Mouse (Mus musculus) intestine, embryonic 15.5 days (tissue): ENCODE results near the gene Crispld2. TPM values are rescaled to one million over a fixed set of nuclear protein-coding genes. Genes with fewer than 3 reads are reported as not detected.

Experiments
- ATAC-seq: fragments of 200-750 bp; cut with Nextera tagmentation; 2 replicates; pipeline ENCODE4 v1.8.0; 2017; ENCODE audit warnings: moderate TSS enrichment, moderate library complexity
- H3K27ac ChIP-seq: fragments of 300-500 bp; sonication (generic); 2 replicates; pipeline ENCODE4 v1.5.1; 2015; ENCODE audit warnings: mild to moderate bottlenecking, inconsistent platforms
- H3K27me3 ChIP-seq: fragments of 300-500 bp; sonication (generic); replicated peaks from 2 replicates; pipeline ENCODE4 v1.6.1; 2015; ENCODE audit warnings: inconsistent platforms
- H3K36me3 ChIP-seq: fragments of 300-500 bp; sonication (generic); 2 replicates; pipeline ENCODE4 v1.6.1; 2015; ENCODE audit warnings: inconsistent platforms
- H3K4me1 ChIP-seq: fragments of 300-500 bp; sonication (generic); replicated peaks from 2 replicates; pipeline ENCODE4 v1.6.1; 2015; ENCODE audit warnings: inconsistent platforms
- H3K4me2 ChIP-seq: fragments of 300-500 bp; sonication (generic); replicated peaks from 2 replicates; pipeline ENCODE4 v1.6.1; 2015; ENCODE audit warnings: mild to moderate bottlenecking, inconsistent platforms
- H3K4me3 ChIP-seq: fragments of 300-500 bp; sonication (generic); replicated peaks from 2 replicates; pipeline ENCODE4 v1.5.1; 2015; ENCODE audit warnings: inconsistent platforms
- H3K9ac ChIP-seq: fragments of 300-500 bp; sonication (generic); 2 replicates; pipeline ENCODE4 v1.6.1; 2015; ENCODE audit warnings: inconsistent platforms
- H3K9me3 ChIP-seq: fragments of 300-500 bp; sonication (generic); 2 replicates; pipeline ENCODE4 v1.6.1; 2016; ENCODE audit warnings: inconsistent platforms
- whole genome bisulfite sequencing: fragments of 180-500 bp; shearing (Covaris S2); methylation state at CpG from one replicate; pipeline ENCODE4 v1.1.7; 2015; 5-methylcytosine and 5-hydroxymethylcytosine counted together
- polyA plus RNA-seq: library from polyadenylated mRNA; unstranded; fragments of >200 nt; fragmentation: Nextera tagmentation; extraction: Ambion mirVana; gene quantifications from 2 replicates; pipeline ENCODE4 v1.2.1, GENCODE M21; 2015

The Crispld2 gene
- polyA plus RNA-seq, 1 experiment from 2014 or later, result 24.9 TPM

DNA sequence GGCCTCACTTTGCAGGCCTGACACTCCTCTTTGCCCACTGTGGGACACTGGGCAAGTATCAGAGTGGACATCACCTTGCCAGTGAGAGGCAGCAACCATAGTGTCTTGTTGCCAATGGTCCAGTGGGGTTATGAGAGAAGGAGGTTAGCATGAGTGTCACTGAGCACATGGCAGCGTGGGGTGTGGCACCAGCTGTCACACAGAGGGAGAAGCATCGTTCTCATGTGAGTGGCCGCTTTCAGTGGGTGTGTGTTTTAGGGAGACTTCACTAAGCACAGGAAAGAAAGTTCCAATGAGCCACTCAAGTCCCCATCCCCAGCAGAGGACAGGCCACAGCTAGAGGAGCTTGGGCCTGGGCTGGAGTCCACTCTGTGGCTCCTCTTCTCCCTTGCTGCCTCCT is 62.6 kb downstream of the Crispld2 start:
- Histone ChIP-seq H3K27ac (no peak overlapping the region), H3K27me3 (no peaks in the 10 kb centered on the region), H3K9ac (no peak overlapping the region), H3K4me3 (no peak overlapping the region), H3K4me1 (0 out of 2 replicates have a peak, but pooled peaks cover 2% of the 10 kb centered on the region), H3K9me3 (no peaks in the 10 kb centered on the region), H3K4me2 (no peak overlapping the region), H3K36me3 (no peaks in the 10 kb centered on the region)
- ATAC-seq, result no peak
- 94% methylated on average over 3 of the region's 3 CpGs for WGBS

DNA sequence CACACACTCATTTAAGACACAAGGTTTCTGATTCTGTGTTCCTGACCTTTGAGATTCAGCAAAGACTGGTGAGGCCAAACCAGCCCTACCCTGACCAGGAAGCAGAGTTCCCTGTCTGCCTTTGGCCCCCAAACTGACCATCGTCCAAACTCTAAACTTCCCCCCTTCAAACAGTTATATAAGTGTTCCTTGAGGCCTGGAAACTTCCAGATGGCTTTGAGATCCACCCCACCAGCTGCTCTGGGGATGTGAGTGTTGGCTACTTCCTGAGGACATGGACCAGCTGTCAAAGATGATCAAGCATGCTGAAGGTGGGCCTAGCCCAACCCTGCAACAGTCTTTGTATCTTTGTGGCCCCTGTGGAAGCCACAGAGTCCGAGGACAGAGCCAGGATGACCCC is 64.8 kb downstream of the Crispld2 start:
- H3K4me3 ChIP-seq, result no peak overlapping the region
- H3K4me2 ChIP-seq, result no peak overlapping the region
- H3K4me1 ChIP-seq, result 0 out of 2 replicates have a peak, but pooled peaks cover 2% of the 10 kb centered on the region
- H3K36me3 ChIP-seq, result no peaks in the 10 kb centered on the region
- no peak overlapping the region for H3K9ac ChIP-seq
- no peaks in the 10 kb centered on the region for H3K27me3 ChIP-seq
- no peaks in the 10 kb centered on the region for H3K9me3 ChIP-seq
- 71% methylated on average over 2 of the region's 2 CpGs for WGBS
- ATAC-seq, result no peak
- H3K27ac ChIP-seq, result no peak overlapping the region

DNA sequence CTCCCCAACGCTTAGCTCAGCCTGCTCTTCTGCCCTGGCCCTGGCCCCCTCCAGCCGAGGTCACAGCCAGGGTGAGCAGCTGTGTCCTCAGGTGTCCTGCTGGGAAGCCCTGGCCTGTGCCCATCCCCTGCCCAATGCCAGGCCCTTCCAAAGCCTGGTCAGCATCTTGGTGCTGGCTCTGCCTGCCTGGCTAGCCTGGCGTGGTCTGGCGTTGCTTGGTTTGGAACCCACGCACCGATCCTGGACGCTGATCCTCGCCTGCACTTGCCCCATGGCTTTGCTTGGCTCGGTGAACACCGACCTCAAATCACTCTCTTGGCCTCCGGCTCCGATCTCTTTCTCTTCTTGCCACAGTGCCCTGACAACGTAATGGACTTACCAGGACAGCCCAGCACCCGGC is 70.5 kb downstream of the Crispld2 start:
- Histone ChIP-seq H3K27me3 (no peaks in the 10 kb centered on the region), H3K4me3 (no peak overlapping the region), H3K4me1 (0 out of 2 replicates have a peak, but pooled peaks cover 2% of the 10 kb centered on the region), H3K4me2 (no peak overlapping the region), H3K9ac (no peak overlapping the region), H3K36me3 (no peaks in the 10 kb centered on the region), H3K9me3 (no peaks in the 10 kb centered on the region), H3K27ac (no peak overlapping the region)
- 90% methylated on average over 14 of the region's 14 CpGs for WGBS
- no peak for ATAC-seq

DNA sequence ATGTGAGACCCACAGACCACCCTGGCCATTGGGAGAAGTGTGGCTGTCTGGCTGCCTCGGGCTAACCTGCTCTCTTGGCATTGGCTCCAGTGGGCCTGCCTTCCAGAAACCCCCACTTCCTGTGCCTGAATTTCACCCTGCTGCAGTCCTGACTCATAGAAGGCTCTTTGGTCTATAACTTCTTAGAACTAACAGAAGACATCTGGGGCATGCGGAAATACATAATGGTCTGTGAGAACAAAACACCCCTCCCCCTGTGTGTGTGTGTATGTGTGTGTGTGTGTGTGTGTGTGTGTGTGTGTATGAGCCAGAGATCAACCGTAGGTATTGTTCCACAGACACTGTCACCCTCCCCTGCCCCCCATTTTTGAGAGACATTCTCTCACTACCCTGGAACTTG is 71.1 kb downstream of the Crispld2 start:
- Histone ChIP-seq H3K27me3 (no peaks in the 10 kb centered on the region), H3K4me3 (no peak overlapping the region), H3K4me2 (no peak overlapping the region), H3K36me3 (no peaks in the 10 kb centered on the region), H3K9me3 (no peaks in the 10 kb centered on the region), H3K4me1 (peaks cover 7% of the 10 kb centered on the region), H3K27ac (no peak overlapping the region), H3K9ac (no peak overlapping the region)
- WGBS, result 74% methylated on average over 2 of the region's 3 CpGs
- no peak for ATAC-seq

DNA sequence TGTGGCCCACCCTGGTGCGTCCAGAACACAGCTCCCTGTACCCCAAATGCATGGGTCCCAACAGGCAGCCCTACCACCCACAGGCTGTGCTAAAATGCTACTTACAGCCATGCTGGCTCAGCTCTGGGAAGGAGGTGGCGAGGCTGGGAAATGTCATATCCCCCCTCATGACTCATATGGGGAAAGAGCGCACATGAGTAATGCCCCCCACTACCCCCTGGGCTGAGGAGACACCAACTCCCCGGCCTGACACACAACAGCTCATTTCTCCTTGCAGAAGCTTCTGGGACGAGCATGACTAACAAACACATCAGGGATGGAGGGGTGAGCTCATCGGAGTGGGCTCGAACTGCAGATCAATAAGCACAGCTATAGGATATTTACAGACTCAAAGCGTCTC is 73.4 kb downstream of the Crispld2 start:
- 90% methylated on average over 8 of the region's 8 CpGs for WGBS
- Histone ChIP-seq H3K4me3 (no peak overlapping the region), H3K36me3 (no peaks in the 10 kb centered on the region), H3K4me1 (peaks cover 8% of the 10 kb centered on the region), H3K27ac (no peak overlapping the region), H3K9ac (no peak overlapping the region), H3K4me2 (no peak overlapping the region), H3K9me3 (no peaks in the 10 kb centered on the region), H3K27me3 (no peaks in the 10 kb centered on the region)
- no peak for ATAC-seq

DNA sequence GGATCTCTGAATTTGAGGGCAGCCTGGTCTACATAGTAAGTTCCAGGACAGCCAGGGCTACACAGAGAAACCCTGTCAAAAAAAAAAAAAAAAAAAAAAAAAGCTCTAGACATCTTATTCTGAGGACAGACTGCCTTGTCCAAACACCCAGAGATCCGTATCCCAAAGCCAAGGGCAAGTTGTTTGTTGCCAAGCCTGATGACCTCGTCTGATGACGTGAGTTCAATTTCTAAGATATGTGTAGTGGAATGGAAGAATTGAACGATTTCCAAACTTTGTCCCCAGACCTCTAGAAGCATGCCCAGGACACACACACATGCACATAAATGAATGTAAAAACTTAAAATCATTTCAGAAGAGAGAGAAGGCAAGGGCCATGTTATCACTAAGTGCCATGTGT is 74.0 kb downstream of the Crispld2 start:
- H3K4me1 ChIP-seq, result peaks cover 8% of the 10 kb centered on the region

DNA sequence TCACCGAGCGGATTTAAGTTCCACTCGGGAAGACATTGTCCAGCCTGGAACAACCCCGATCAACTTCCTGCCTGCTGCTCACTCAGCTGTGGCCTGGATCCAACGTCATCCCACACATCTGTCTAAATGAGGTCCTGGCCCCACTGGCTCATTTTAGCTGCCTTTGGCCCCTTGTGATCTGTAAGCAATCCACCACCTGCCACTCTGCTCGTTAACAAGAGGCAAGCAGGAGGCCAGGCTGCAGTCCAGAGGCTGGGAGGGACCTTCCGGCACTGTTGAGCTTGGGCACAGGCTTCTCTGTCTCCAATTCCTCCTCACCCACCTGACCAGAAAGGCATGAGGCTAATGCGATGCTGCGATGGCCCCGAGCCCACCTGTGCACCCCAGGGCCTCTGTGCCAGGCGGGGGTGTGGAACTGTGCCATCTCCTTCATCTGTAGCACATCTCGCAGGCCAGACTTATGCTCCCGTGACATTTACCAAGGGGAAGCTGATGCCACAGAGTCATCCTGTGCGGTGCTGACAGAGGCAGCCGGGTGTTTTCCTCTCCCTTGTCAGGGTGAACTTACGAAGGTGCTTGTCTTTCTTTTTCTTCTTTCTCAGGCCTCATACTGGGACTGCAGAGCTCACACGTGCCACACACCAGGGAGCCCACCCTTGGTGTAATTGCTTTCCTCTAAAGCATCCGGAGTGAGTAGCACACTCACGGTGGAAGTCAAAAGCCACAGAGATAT is 75.9 kb downstream of the Crispld2 start:
- H3K4me2 ChIP-seq, result no peak overlapping the region
- 51% methylated on average over 19 of the region's 19 CpGs for WGBS
- no peak overlapping the region for H3K9ac ChIP-seq
- H3K9me3 ChIP-seq, result no peaks in the 10 kb centered on the region
- H3K36me3 ChIP-seq, result no peaks in the 10 kb centered on the region
- no peaks in the 10 kb centered on the region for H3K27me3 ChIP-seq
- H3K27ac ChIP-seq, result no peak overlapping the region
- H3K4me1 ChIP-seq, result peaks cover 7% of the 10 kb centered on the region
- ATAC-seq, result no peak
- H3K4me3 ChIP-seq, result no peak overlapping the region

More for the DNA sequence above, 74.0 kb downstream of the Crispld2 start:
- H3K27ac ChIP-seq, result no peak overlapping the region
- no peak for ATAC-seq
- no peak overlapping the region for H3K4me2 ChIP-seq
- H3K4me3 ChIP-seq, result no peak overlapping the region
- H3K36me3 ChIP-seq, result no peaks in the 10 kb centered on the region
- H3K9ac ChIP-seq, result no peak overlapping the region
- H3K27me3 ChIP-seq, result no peaks in the 10 kb centered on the region
- no peaks in the 10 kb centered on the region for H3K9me3 ChIP-seq
- WGBS, result 78% methylated on average over 4 of the region's 4 CpGs

DNA sequence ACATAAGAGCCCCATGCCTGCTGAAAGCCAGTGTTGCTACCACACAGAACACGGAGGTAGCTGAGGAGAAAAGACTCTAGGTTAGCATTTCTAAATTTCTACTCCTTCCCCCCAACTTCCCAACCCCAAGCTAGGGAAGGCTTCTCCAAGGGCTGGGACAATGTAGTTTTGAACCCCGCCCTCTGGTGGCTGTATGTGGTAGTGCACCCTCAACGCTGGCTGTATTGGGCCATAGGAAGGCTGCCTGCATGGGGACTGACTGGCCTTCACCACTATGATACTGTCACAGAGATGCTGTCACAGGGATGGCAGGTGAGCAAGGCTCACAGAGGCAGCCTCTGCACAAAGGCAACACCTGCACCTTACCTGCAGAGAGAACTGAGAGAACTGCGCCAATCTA is 79.4 kb downstream of the Crispld2 start:
- Histone ChIP-seq H3K9ac (no peak overlapping the region), H3K36me3 (no peaks in the 10 kb centered on the region), H3K9me3 (no peaks in the 10 kb centered on the region), H3K4me2 (no peak overlapping the region), H3K4me1 (peaks cover 6% of the 10 kb centered on the region), H3K27ac (no peak overlapping the region), H3K27me3 (no peaks in the 10 kb centered on the region), H3K4me3 (no peak overlapping the region)
- WGBS, result 27% methylated on average over 4 of the region's 4 CpGs
- ATAC-seq, result peak; percentile 70

DNA sequence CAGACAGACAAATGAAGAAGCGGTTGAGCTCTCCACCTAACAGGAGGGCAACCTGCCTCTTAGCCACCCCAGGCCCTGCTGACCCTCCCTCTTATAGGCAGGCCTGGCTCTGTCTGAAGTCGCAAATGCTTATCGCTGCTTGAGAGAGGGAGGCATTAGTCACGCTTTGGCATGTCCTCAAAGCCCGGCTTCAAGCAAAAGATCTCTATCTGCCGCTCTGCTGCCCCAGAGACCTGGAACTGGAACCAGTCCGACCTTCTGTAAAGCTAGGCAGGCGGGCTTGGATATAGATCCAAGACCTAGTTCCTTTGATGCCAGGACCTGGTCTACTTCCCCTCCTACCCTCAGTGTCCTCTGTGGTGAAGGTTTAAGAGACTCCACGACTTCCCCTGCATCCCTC is 80.0 kb downstream of the Crispld2 start:
- Histone ChIP-seq H3K27ac (no peak overlapping the region), H3K4me3 (no peak overlapping the region), H3K36me3 (no peaks in the 10 kb centered on the region), H3K9ac (no peak overlapping the region), H3K4me1 (peaks cover 6% of the 10 kb centered on the region), H3K4me2 (no peak overlapping the region), H3K9me3 (no peaks in the 10 kb centered on the region), H3K27me3 (no peaks in the 10 kb centered on the region)
- no peak for ATAC-seq
- 67% methylated on average over 9 of the region's 9 CpGs for WGBS

DNA sequence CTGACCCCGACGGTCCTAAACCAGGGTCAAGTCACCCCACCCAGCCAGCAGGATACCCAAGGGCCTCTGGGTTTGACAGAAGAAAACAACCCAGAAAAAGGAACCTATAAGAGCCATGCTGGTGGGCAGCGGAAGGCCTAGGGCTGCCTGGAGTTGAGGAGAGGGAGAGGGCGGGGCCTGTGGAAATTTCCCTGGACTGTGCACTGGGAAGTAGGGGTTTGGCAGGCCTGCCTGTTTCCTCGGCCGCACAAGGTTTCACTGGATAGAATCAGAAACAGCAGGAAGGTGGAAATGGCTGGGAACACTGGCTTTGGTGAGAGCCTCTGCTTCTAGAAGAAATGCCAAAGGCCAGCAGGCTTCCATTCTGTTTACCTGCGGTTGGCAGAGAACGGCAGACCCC is 80.6 kb downstream of the Crispld2 start:
- H3K9me3 ChIP-seq, result no peaks in the 10 kb centered on the region
- no peaks in the 10 kb centered on the region for H3K27me3 ChIP-seq
- H3K27ac ChIP-seq, result no peak overlapping the region
- H3K4me2 ChIP-seq, result no peak overlapping the region
- H3K36me3 ChIP-seq, result no peaks in the 10 kb centered on the region
- H3K4me1 ChIP-seq, result peaks cover 6% of the 10 kb centered on the region
- ATAC-seq, result no peak
- 71% methylated on average over 8 of the region's 8 CpGs for WGBS
- no peak overlapping the region for H3K9ac ChIP-seq
- no peak overlapping the region for H3K4me3 ChIP-seq

DNA sequence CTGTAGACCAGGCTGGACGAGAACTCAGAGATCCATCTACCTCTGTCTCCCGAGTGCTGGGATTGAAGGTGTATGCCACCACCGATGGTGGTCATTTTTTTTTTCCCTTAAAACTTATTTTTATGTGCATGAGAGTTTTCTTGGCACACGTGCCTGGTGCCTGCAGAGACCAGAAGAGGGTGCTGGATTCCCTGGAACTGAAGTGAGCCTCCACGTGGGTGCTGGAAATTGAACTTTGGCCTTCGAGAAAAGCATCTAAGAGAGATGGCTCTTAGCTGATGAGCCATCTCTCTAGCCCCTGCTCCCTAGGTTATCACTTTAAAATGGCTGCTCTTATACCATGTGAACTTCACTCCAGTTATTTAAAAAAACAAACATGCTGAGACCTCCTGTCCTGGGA is 82.3 kb downstream of the Crispld2 start:
- ATAC-seq, result no peak
- WGBS, result 69% methylated on average over 6 of the region's 6 CpGs
- H3K4me3 ChIP-seq, result no peak overlapping the region
- no peaks in the 10 kb centered on the region for H3K27me3 ChIP-seq
- H3K27ac ChIP-seq, result no peak overlapping the region
- no peak overlapping the region for H3K4me2 ChIP-seq
- peaks cover 4% of the 10 kb centered on the region; the same call in 1 of the 2 replicates for H3K4me1 ChIP-seq
- H3K9me3 ChIP-seq, result no peaks in the 10 kb centered on the region
- H3K9ac ChIP-seq, result no peak overlapping the region
- no peaks in the 10 kb centered on the region for H3K36me3 ChIP-seq

DNA sequence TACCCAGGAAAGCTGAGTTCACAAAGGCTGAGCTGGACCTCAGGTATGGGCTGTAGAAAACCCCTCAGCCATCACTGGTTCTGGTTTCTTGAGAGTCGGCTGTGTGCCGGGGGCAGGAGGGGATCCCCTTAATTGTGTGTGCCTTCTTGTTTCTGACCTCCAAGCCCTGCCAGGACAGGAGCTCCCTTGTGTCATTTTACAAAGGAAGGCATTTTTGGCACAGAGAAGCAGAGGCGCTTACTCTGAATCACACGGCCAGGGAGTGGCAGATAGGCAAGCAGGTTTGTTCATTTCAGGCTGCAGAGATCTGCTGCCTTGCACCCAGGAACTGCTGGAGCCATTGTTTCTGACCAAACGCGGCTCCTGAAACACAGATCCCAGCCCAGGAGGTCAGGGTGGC is 83.1 kb downstream of the Crispld2 start:
- ATAC-seq, result no peak
- Histone ChIP-seq H3K36me3 (no peaks in the 10 kb centered on the region), H3K9ac (no peak overlapping the region), H3K27ac (no peak overlapping the region), H3K9me3 (no peaks in the 10 kb centered on the region), H3K27me3 (no peaks in the 10 kb centered on the region), H3K4me1 (peaks cover 4% of the 10 kb centered on the region; the same call in 1 of the 2 replicates), H3K4me3 (no peak overlapping the region), H3K4me2 (no peak overlapping the region)
- WGBS, result 61% methylated on average over 6 of the region's 6 CpGs

DNA sequence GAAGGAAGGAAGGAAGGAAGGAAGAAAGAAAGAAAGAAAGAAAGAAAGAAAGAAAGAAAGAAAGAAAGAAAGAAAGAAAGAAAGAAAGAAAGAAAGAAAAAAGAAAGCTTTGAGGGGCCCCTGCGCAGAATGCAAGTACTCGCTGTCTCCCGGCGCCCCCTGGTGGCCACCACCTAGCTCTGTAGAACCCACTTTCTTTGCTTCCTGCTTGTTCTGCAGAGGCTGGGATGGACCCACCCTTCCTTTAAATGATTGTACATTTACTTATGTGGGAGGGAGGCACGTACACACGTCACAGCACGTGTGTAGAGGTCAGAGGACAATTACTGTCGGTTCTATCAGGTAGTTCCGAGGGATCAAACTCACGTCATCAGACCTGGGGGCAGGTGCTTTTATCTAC is 85.8 kb downstream of the Crispld2 start:
- H3K27ac ChIP-seq, result no peak overlapping the region
- ATAC-seq, result peak; percentile 80
- 0 out of 2 replicates have a peak, but pooled peaks cover 4% of the 10 kb centered on the region for H3K4me1 ChIP-seq
- H3K4me3 ChIP-seq, result no peak overlapping the region
- peak overlapping the region; percentile 31; the same call in 1 of the 2 replicates for H3K4me2 ChIP-seq
- H3K9ac ChIP-seq, result no peak overlapping the region
- WGBS, result 11% methylated on average over 10 of the region's 10 CpGs
- no peaks in the 10 kb centered on the region for H3K9me3 ChIP-seq
- no peaks in the 10 kb centered on the region for H3K27me3 ChIP-seq
- H3K36me3 ChIP-seq, result peaks cover 6% of the 10 kb centered on the region
